Mouse (Mus musculus): ENCODE data around the gene Pdlim3.

- TF ChIP-seq POLR2A (IDR thresholded peaks at IDR 0.05; ENCODE audit: insufficient read depth, low read depth, low read length) = no peak
- TF ChIP-seq CTCF (IDR thresholded peaks at IDR 0.05; ENCODE audit: insufficient read depth, low read depth, low read length) = no peak
These were observed at the start of gene Pdlim3 for GRCm38 (mm10) chr8:45885202-45885685.
